Mouse (Mus musculus) midbrain, embryonic 10.5 days (tissue): ENCODE measurements around the gene Stx4a. TPM values are rescaled to one million over a fixed set of nuclear protein-coding genes. Genes with fewer than 3 reads are reported as not detected.

Source experiments
- DNase-seq: peaks from one replicate; pipeline ENCODE4 v3.0.0-alpha.2; 2017; ENCODE audit warnings: low spot score
- H3K27ac ChIP-seq: fragments of 300-500 bp; sonication (generic); replicated peaks from 2 replicates; pipeline ENCODE4 v1.5.1; 2016; ENCODE audit warnings: mild to moderate bottlenecking
- H3K27me3 ChIP-seq: fragments of 300-500 bp; sonication (generic); 2 replicates; pipeline ENCODE4 v1.6.1; 2016; ENCODE audit warnings: low read depth, mild to moderate bottlenecking; ENCODE audit not compliant: poor library complexity, severe bottlenecking
- H3K36me3 ChIP-seq: fragments of 300-500 bp; sonication (generic); 2 replicates; pipeline ENCODE4 v1.6.1; 2016; ENCODE audit warnings: mild to moderate bottlenecking, moderate library complexity
- H3K4me1 ChIP-seq: fragments of 300-500 bp; sonication (generic); 2 replicates; pipeline ENCODE4 v1.6.1; 2016
- H3K4me3 ChIP-seq: fragments of 300-500 bp; sonication (generic); 2 replicates; pipeline ENCODE4 v1.5.1; 2016; ENCODE audit warnings: mild to moderate bottlenecking, moderate library complexity
- H3K9me3 ChIP-seq: fragments of 300-500 bp; sonication (generic); replicated peaks from 2 replicates; pipeline ENCODE4 v1.6.1; 2016; ENCODE audit warnings: mild to moderate bottlenecking
- WGBS: fragments of 180-500 bp; shearing (Covaris S2); methylation state at CpG from one replicate; pipeline ENCODE4 v1.1.7; 2016; 5-methylcytosine and 5-hydroxymethylcytosine counted together
- polyA plus RNA-seq: library from polyadenylated mRNA; unstranded; fragments of >200 nt; fragmentation: Nextera tagmentation; extraction: Ambion mirVana; gene quantifications from 2 replicates; pipeline ENCODE4 v1.2.1, GENCODE M21; 2016

The Stx4a gene
- polyA plus RNA-seq, 1 experiment from 2014 or later: 19.5 TPM

DNA sequence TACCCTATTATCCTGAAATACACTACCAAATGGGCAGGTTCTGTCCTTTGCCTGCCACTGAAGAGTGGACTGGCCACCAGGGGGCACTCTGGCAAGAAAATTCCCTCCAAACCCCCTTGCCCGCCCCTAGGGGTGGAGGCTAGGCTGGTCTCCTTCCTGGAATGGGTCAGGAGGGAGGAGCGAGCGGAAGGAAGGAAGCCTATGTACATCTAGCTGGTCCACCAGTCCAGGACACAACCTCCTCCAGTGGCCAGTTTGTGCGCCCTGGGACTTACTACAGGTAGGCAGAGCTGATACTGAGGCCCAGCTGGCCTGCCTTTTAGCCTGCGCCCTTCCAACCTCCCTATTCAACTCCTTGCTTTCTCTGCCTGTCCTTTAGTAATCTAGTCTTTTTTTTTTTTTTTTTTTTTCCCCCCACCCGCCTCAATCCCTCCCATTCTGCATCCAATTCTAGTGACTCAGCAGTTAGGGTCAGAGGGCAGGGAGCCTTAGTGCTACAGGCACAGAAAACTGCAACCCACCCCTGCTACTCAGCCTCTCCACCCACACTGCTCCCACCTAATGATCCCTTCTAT lies 23.6 kb upstream of the Stx4a start, which contains the start of gene Hsd3b7:
Hsd3b7 (plus strand) TSS at position 170 of the 575 bp plus-strand sequence.
- 0 out of 2 replicates have a peak within 1 kb of the TSS, but pooled peaks have one; percentile 23 for H3K4me3 ChIP-seq
- H3K4me1 ChIP-seq: peaks cover 8% of the 10 kb centered on the region
- no peaks in the 10 kb centered on the region for H3K27me3 ChIP-seq
- H3K27ac ChIP-seq: no peak within 1 kb of the TSS
- no peaks in the 10 kb centered on the region for H3K9me3 ChIP-seq
- 27% methylated on average over 6 of the region's 6 CpGs for WGBS
- peaks cover 83% of the 10 kb centered on the region for H3K36me3 ChIP-seq
- DNase-seq: peak; percentile 90

DNA sequence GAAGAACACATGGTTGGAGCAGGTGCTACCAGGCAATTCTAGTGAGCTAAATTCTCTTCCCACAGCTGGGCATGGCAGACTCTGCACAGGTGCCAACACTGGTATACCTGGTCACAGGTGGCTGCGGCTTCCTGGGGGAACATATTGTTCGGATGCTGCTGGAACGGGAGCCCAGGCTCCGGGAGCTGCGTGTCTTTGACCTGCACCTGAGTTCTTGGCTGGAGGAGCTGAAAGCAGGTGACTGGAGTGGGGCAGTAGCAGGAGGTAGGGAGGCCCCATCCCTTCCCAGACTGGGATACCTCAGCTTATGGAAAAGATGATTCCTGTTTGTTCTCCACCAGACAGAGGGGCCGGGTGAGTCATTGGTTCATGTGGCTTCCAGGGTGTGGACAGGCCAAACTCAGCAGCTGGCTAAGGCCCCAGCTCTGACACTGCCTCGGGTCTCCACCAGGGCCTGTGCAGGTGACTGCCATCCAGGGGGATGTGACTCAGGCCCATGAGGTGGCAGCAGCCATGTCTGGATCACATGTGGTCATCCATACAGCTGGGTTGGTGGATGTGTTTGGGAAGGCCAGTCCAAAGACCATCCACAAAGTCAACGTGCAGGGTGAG lies 23.0 kb upstream of the Stx4a start:
- H3K4me3 ChIP-seq: no peak overlapping the region
- WGBS: 93% methylated on average over 8 of the region's 8 CpGs
- no peak for DNase-seq
- H3K36me3 ChIP-seq: peaks cover 78% of the 10 kb centered on the region
- H3K27me3 ChIP-seq: no peaks in the 10 kb centered on the region
- H3K4me1 ChIP-seq: peaks cover 8% of the 10 kb centered on the region
- no peak overlapping the region for H3K27ac ChIP-seq
- no peaks in the 10 kb centered on the region for H3K9me3 ChIP-seq

DNA sequence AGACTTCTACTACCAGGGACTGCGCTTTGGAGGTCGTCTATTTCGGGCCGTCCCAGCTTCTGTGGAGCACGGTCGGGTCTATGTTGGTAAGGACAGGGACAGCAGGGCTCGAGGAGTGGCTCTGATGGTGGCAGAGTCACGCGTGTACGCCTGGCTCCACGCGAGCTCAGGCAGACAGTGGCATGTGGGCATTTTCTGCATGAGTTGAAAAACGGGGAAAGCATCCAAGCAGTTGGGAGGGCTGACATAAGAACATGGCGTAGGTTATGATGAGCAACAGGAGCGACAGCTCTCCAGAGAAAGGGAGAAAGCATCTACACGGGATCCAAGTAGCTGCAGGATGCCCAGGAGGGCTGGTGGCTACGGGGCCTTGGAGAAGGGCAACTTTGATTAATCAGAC lies 21.8 kb upstream of the Stx4a start:
- H3K36me3 ChIP-seq: peaks cover 70% of the 10 kb centered on the region
- H3K9me3 ChIP-seq: no peaks in the 10 kb centered on the region
- H3K27me3 ChIP-seq: no peaks in the 10 kb centered on the region
- H3K4me1 ChIP-seq: peaks cover 8% of the 10 kb centered on the region
- no peak for DNase-seq
- H3K27ac ChIP-seq: no peak overlapping the region
- H3K4me3 ChIP-seq: no peak overlapping the region
- 95% methylated on average over 17 of the region's 17 CpGs for WGBS

DNA sequence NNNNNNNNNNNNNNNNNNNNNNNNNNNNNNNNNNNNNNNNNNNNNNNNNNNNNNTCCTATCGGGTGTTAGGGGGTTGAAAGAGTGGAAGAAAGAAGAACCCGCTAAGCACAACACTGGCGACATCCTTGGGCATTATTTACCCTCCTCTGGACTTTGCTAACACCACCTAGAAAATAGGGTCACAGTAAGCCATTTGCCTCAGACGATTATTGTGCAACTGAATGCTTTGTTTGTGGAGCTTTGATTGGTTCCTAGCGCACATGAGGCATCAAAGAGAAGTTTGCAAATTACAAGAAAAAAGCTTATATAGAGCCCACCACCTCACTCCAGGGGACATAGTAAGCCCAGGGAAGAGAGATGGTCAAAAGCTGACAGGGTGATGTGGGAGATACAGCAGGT lies 15.3 kb upstream of the Stx4a start:
- peaks cover 61% of the 10 kb centered on the region for H3K36me3 ChIP-seq
- no peak for DNase-seq
- 78% methylated on average over 5 of the region's 5 CpGs for WGBS
- no peaks in the 10 kb centered on the region for H3K27me3 ChIP-seq
- no peak overlapping the region for H3K27ac ChIP-seq
- H3K4me3 ChIP-seq: no peak overlapping the region
- H3K9me3 ChIP-seq: no peaks in the 10 kb centered on the region
- H3K4me1 ChIP-seq: no peaks in the 10 kb centered on the region

DNA sequence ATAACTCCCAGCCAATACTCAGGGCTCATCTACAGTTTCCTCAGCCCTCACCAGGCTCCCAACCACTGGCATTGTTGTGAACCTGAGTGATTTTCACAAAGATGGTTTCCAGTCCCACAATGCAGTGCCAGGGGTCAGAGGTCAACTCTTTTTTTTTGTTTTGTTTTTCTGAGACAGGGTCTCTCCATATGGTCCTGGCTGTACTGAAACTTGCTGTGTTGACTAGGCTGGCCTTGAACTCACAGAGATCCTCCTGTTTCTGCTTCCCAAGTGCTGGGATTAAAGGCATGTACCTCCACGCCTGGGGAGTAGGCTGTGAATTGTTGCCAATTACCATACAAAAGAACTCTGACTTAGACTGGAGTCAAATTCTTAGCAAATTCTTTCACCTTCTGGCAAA lies 14.2 kb upstream of the Stx4a start:
- DNase-seq: no peak
- 93% methylated on average over 1 of the region's 1 CpGs for WGBS
- Histone ChIP-seq H3K27ac (no peak overlapping the region), H3K36me3 (peaks cover 68% of the 10 kb centered on the region), H3K4me3 (no peak overlapping the region), H3K4me1 (no peaks in the 10 kb centered on the region), H3K9me3 (no peaks in the 10 kb centered on the region), H3K27me3 (no peaks in the 10 kb centered on the region)

DNA sequence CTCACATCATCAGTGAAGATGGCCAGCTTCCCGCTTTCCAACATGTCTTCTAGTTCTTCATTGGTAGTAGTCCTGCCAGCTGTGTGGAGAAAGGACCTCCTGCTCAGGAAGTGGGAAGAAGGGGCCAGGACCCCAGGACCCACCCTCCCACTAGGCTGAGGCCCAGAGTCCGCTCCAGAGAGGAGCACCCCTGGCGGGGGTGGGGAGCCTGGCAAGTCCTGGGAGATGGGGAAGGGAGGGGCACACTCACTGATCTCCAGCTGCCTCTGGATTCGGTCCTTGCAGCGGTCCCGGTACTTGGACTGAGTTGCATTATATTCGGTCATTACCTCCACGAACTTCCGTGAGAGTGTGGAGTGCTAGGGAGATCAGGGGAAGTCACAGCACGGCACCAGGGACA lies 13.4 kb upstream of the Stx4a start:
- Histone ChIP-seq H3K9me3 (no peaks in the 10 kb centered on the region), H3K4me1 (no peaks in the 10 kb centered on the region), H3K27ac (no peak overlapping the region), H3K27me3 (no peaks in the 10 kb centered on the region), H3K4me3 (no peak overlapping the region), H3K36me3 (peaks cover 68% of the 10 kb centered on the region)
- 83% methylated on average over 10 of the region's 10 CpGs for WGBS
- no peak for DNase-seq

DNA sequence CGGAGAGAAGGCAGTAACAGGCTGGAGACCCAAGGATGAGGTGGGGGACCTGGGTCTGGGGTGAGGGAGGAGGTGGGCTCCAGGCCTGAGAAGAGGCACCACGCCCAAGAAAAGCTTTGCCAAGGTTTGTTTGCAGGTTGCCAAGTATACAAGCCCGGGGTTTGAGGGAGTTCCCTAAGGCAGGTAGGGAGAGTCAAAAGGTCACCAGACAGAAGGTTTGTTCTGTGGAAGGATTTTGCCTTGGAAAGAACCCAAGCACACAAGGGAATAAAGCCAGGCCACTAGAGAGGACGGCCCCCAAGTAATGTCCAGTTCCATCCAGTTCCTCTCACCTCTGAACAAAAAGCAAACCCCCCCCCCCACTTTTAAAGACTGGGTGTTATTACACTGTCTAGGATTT lies 12.9 kb upstream of the Stx4a start:
- H3K4me3 ChIP-seq: no peak overlapping the region
- H3K9me3 ChIP-seq: no peaks in the 10 kb centered on the region
- no peak overlapping the region for H3K27ac ChIP-seq
- no peaks in the 10 kb centered on the region for H3K4me1 ChIP-seq
- 85% methylated on average over 4 of the region's 4 CpGs for WGBS
- peaks cover 68% of the 10 kb centered on the region for H3K36me3 ChIP-seq
- no peaks in the 10 kb centered on the region for H3K27me3 ChIP-seq
- DNase-seq: no peak

DNA sequence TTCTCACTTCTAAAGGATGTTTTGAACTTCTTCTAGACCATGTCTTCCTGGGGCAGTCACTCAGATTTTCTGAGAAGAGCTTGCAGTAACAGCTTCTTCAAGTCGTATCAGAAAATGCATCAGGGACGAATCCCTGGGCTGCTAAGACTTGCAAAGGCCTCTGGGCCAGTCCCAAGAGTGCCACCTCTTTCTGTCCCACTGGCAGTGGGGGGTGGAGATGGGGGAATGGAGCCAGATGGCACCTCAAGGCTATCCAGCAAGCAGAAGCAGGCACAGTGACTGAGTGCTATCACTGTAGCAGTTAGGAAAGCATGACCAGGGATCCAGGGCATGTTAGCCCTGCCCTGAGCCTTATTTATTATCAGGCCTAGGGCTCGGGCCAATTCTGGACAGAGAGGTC lies 11.8 kb upstream of the Stx4a start:
- Histone ChIP-seq H3K4me3 (no peak overlapping the region), H3K9me3 (no peaks in the 10 kb centered on the region), H3K27me3 (no peaks in the 10 kb centered on the region), H3K4me1 (no peaks in the 10 kb centered on the region), H3K36me3 (peaks cover 65% of the 10 kb centered on the region), H3K27ac (no peak overlapping the region)
- WGBS: 86% methylated on average over 3 of the region's 3 CpGs
- no peak for DNase-seq

DNA sequence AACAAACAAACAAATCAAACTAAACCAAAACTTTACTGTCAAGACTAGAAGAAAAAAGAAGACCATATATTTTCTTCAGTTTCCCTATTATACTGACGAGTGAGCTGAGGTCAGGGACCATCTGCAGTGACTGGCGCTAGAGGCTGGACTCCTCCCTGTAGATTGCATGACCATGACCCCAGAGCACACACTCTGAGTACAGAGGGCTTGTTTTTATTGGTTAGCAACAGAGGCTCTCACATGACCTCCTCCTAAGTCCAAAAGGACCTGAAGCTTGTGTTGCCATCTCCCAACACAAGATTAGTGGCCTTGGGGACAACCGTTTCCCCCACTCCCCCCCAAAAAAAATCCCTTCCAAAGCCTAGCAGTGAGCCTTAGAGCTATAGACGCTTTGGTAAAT lies 10.3 kb upstream of the Stx4a start:
- Histone ChIP-seq H3K4me1 (no peaks in the 10 kb centered on the region), H3K36me3 (peaks cover 58% of the 10 kb centered on the region), H3K27ac (no peak overlapping the region), H3K9me3 (no peaks in the 10 kb centered on the region), H3K4me3 (no peak overlapping the region), H3K27me3 (no peaks in the 10 kb centered on the region)
- WGBS: 90% methylated on average over 4 of the region's 4 CpGs
- no peak for DNase-seq

DNA sequence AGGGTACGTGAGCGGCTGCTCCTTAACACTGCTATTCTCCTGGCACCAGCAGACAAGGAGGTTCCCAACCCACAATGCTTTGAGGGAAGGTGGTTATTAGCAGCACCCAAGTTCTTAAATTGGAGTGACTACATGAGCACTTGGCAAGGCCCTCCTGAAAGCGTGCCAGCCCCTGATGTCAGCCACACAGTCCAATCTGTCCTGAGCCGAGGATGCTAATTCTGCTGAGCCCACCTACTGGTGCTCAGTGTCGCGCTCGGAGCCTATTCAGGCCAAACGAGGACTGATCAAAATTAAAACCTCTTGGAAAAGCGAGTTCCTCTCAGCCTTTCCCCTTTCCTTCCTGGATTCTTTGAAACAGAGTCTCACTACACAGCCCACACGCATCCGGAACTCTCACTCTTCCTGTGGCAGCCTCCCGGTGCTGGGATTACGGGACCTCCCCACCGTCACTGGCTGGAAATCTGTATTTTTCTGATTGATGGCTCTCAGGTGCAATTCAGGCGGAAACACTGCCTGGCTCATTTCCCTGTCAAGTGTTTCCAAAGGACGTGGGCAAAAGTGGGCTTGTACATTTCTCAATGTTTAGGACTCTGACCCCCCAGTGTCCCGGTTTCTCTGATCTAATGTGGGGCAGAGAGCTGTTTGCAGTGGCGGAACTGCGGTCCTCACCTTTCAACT lies 9.7 kb upstream of the Stx4a start:
- peaks cover 58% of the 10 kb centered on the region for H3K36me3 ChIP-seq
- no peaks in the 10 kb centered on the region for H3K4me1 ChIP-seq
- H3K9me3 ChIP-seq: no peaks in the 10 kb centered on the region
- no peaks in the 10 kb centered on the region for H3K27me3 ChIP-seq
- H3K27ac ChIP-seq: no peak overlapping the region
- no peak for DNase-seq
- WGBS: 90% methylated on average over 19 of the region's 19 CpGs
- H3K4me3 ChIP-seq: no peak overlapping the region

DNA sequence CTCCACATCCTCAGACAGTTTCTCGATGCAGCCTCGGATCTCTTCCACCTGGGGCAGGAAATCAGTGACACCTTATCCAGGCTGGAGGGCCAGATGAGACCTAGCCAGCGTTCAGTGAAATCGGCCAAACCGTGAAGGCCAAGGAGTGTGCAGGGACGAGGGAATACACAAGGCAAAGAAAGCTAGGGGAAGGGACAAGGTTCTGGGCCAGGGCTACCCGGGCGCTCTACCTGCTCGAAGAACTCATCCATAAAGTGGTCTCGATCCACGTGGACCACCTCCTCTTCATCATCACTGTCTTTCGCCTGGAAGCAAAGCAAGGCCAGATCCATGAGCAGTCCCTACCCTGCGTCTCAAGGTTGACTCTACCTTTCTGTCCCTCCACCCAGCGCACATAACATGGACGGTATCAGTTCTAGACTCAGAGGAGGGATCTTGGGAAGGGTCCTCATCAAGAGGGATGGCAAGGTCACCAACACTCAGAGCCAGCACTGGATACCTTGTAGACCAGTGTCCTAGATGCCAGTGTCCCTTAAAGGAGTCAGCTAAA lies 8.9 kb upstream of the Stx4a start:
- DNase-seq: no peak
- WGBS: 93% methylated on average over 15 of the region's 15 CpGs

DNA sequence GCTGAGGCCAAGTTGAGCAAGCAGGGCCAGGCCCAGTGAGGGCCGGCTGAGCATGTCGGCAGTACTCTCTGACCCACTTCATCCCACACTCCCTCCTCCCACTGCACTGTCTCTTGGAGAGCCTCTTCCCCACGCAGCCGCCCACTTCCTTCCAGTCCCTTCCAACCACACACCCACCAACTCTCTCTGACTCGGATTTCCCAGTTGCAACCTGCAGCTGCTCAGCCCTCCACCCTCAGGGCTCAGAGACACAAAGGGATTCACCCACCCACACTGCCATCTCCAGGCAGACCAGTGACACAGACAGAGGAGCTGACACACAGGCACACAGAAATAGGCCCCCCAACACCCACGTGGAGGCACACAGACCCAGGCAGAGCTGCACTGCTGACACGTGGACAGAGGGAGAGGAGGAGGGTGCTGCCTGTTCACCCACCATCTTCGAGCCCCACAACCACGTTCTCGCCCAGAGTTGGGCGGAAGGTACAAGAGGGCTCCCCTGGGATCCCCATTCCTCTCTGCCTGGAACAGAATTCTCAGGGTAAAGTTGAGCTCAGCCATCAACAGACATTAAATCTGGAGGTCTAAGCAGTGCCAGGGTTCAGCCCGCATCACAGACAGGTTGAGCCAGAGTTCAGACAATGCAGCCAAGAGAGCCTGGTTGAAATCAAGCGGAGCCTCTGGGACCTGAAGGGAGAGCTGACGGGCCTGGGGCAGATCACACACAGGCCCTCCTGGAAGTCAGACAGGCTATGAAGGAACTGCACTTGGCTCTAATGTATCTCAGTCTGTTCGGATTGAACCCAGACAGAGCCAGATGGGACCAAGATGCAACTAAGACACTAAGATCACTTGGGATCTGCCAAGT lies 7.9 kb upstream of the Stx4a start:
- Histone ChIP-seq H3K36me3 (peaks cover 41% of the 10 kb centered on the region), H3K27me3 (no peaks in the 10 kb centered on the region), H3K4me3 (no peak overlapping the region), H3K27ac (peak overlapping the region; percentile 10; the same call in 1 of the 2 replicates), H3K4me1 (peaks cover 5% of the 10 kb centered on the region), H3K9me3 (no peaks in the 10 kb centered on the region)
- WGBS: 72% methylated on average over 15 of the region's 15 CpGs
- no peak for DNase-seq

More for the DNA sequence above, 8.9 kb upstream of the Stx4a start:
- Histone ChIP-seq H3K27me3 (no peaks in the 10 kb centered on the region), H3K4me1 (no peaks in the 10 kb centered on the region), H3K27ac (no peak overlapping the region), H3K36me3 (peaks cover 51% of the 10 kb centered on the region), H3K4me3 (no peak overlapping the region), H3K9me3 (no peaks in the 10 kb centered on the region)
